Mouse (Mus musculus) cerebellum, adult (tissue): Measurements from ENCODE around the gene Irgm1.
A peak's percentile ranks its signal among the peaks of the same experiment; 100 is the strongest.
"Not testable (repeated sequence)": the region's sequence is repeated elsewhere in the genome, so short reads cannot be mapped to it uniquely, and the experiment has no call there.

Experiments
- ATAC-seq: cut with Nextera tagmentation; 2 replicates; pipeline ENCODE4 v1.9.2; 2017; ENCODE audit warnings: mild to moderate bottlenecking, moderate library complexity, mixed read lengths; ENCODE audit not compliant: insufficient number of reproducible peaks, low FRiP score, low TSS enrichment

Irgm1 gene

GRCm38 (mm10) chr11:48871201-48871772 lies at the start of gene Irgm1:
Gene Irgm1, minus strand, starts transcription at chr11:48871683.
- 0 out of 2 replicates have a peak, but pooled peaks have one; percentile 7 for ATAC-seq

- ATAC-seq: no peak
These were observed 46.9 kb upstream of the Irgm1 start for GRCm38 (mm10) chr11:48918380-48918779.

- ATAC-seq: no peak
These were observed 42.1 kb upstream of the Irgm1 start for GRCm38 (mm10) chr11:48913611-48914010.

GRCm38 (mm10) chr11:48908459-48908858 lies 37.0 kb upstream of the Irgm1 start:
- ATAC-seq: no peak

- ATAC-seq: no peak
These were observed 30.5 kb upstream of the Irgm1 start, which contains the start of gene Gm5431 for GRCm38 (mm10) chr11:48902021-48902420. Gene Gm5431, minus strand, starts transcription at chr11:48902214.

- not testable (repeated sequence) for ATAC-seq
These were observed 30.1 kb upstream of the Irgm1 start for GRCm38 (mm10) chr11:48901567-48901930.

- ATAC-seq: not testable (repeated sequence)
These were observed 29.4 kb upstream of the Irgm1 start for GRCm38 (mm10) chr11:48900654-48901566.

GRCm38 (mm10) chr11:48898812-48899431 lies 27.4 kb upstream of the Irgm1 start:
- ATAC-seq: no peak

GRCm38 (mm10) chr11:48876680-48877079 lies 5.2 kb upstream of the Irgm1 start:
- no peak for ATAC-seq

- ATAC-seq: not testable (repeated sequence)
These were observed 3.9 kb upstream of the Irgm1 start for GRCm38 (mm10) chr11:48875343-48875837.

- ATAC-seq: no peak
These were observed 3.0 kb upstream of the Irgm1 start for GRCm38 (mm10) chr11:48874465-48874864.

- ATAC-seq: no peak
These were observed 2.3 kb upstream of the Irgm1 start for GRCm38 (mm10) chr11:48873591-48874290.

- no peak for ATAC-seq
These were observed 1.3 kb upstream of the Irgm1 start for GRCm38 (mm10) chr11:48872695-48873300.

- ATAC-seq: peak; percentile 71
These were observed 496 bp upstream of the Irgm1 start for GRCm38 (mm10) chr11:48871817-48872541.

GRCm38 (mm10) chr11:48870781-48871180 lies 702 bp downstream of the Irgm1 start:
- ATAC-seq: no peak

- ATAC-seq: no peak
These were observed 1.9 kb downstream of the Irgm1 start for GRCm38 (mm10) chr11:48869380-48870110.

- ATAC-seq: no peak
These were observed 5.0 kb downstream of the Irgm1 start for GRCm38 (mm10) chr11:48866481-48866880.

- no peak for ATAC-seq
These were observed 7.7 kb downstream of the Irgm1 start for GRCm38 (mm10) chr11:48863808-48864207.
